Mouse (Mus musculus): ENCODE data around the gene Hcls1.
A peak's percentile ranks its signal among the peaks of the same experiment; 100 is the strongest.

Gene Hcls1

DNA sequence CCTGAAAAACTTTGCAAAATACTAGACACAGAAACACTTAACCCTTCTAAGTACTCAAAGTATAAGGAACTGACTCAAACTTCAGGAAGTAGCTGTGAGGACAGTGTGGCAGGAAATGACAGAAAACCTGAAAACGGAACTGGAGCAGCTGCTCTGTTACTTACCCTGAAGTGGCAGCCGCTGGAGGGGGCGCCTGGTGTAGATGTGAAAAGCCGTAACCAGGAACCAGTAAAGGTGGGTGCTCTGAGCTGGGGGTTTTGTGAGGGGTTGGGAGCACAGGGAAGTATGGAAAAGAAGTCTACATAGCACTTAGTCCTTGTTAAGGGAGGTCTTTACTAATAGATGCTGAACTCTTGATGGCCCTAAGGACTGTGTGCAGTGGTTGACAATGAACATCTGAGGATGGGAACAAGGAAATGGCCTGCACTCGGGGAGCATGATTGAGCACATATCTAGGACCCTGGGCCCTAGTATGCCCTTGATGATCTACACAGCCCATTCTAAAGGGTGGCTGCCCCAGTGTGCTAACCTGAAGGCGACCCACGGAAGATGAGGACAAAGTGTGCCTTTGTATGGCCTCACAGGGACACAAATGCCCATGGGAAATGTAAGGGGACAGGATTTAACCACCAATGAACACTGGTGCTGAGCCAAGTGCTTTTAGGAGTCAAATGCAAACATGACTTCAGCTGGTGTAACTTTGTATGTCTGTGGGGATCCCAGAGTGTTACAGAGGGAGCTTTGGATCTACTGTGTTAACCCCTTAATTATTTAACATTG lies at the start of gene Hcls1:
Gene Hcls1, plus strand, starts transcription at position 143 of the 780 bp plus-strand sequence.
- no peak for DNase-seq (ENCODE audit: low read depth, low spot score)

DNA sequence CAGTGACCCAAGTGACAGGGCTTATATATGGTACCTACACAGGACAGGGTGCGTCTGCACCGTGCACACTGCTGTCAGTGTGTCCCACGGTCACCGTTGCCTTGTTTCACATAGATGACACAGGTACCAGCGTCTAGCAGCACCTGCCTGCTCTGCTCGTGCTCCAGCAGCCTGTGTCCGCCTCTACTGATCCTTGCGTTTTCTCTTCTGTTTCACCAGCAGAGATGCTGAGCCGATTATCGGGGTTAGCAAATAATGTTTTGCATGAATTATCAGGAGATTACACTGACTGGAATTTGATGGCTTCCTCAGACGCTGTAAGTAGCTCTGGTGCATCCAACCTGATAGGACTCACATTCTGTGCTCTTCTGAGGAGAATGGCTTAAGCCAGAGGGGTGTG lies 48.9 kb upstream of the Hcls1 start:
- no peak for DNase-seq (ENCODE audit: low read depth, low spot score)

DNA sequence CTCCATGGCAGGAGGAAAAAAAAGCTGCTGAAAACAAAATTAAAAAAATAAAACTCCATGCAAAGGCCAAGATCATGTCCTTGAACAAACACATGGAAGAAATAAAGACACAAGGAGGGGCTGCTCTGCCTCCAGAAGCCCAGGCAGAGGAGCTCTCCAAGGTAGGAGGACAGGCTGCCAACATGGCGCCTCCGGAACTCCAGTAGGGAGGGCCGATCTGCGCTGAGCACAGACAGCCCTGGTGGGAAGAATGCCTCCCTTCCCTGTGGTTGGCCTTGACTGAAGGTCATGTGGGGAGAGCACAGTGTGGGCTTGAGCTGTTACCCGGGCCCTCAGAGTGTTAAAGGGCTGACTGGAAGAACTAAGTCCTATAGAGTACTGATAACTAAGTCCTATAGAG lies 47.2 kb upstream of the Hcls1 start:
- no peak for DNase-seq (ENCODE audit: low read depth, low spot score)

DNA sequence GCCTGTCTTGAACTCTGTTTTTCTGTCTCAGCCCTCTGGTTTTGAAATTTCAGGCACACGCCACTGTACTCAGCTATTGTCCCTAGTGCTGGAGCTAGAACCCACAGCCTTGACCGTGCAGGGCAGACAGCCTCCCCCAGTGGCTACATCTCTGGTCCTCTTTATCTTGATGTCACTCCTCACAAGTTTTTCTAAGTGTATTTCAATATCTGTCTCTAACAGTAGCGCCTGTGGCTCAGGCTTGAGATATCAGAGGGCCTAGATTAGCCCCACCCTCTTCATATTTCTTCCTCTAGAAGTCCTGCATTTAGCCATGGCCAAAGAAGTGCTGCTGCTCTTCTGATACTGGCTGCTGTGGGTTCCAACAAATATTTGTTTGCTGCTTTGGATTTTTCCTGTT lies 44.2 kb upstream of the Hcls1 start:
- peak; percentile 79 for DNase-seq (ENCODE audit: low read depth, low spot score)

DNA sequence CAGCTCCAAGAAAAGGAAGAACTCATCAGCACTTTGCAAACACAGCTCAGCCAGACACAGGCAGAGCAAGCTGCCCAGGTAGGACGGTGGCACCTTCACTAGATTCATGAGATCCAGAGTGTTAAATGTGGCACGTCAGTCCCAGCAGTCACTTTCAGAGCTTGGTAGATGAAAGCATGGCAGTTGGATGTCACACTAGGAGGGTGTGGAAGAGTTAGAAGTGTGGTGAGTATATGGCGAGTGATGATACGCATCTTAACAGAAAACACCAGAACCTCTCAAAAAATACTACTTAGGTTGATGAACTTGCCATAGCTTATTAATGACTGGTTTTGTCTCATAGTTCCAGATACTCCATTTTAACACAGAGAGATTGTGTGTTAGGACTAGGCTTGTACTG lies 43.4 kb upstream of the Hcls1 start:
- DNase-seq (ENCODE audit: low read depth, low spot score), result no peak

DNA sequence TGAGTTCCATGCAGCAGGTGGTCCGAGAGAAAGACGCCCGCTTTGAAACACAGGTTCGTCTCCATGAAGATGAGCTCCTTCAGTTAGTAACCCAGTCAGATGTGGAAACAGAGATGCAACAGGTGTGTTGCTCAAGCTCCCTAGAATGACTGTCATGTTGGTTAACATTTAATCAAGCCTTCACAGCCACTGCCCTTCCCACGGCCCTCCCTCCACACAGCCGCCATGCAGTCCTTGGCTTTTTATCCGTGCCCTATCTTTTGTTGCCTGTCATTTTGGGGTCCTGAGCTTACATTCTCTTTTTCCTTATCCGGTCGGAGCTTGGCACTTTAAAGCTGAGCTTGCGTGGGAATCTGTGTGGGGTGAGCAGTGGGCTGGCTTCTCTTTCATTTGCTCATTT lies 41.5 kb upstream of the Hcls1 start:
- no peak for DNase-seq (ENCODE audit: low read depth, low spot score)

DNA sequence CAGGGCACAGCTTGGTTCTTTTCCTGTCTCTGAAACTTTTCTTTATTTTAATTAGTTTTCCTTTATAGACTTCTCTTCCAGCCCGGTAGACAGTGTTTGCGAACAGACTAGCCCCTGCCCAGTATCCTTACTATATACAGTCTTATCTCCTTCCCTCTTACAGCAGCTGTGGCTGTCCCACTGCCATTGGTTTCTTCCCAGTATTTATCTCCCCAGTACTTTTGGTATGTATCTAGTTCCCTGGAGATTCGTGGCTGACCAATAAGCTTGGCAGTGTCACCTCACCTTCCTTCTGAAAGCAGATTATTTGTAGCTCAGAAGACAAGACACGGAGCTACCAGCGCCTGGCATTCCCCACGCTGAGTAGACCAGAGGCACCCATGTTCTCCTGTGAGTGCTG lies 38.1 kb upstream of the Hcls1 start:
- DNase-seq (ENCODE audit: low read depth, low spot score), result no peak

DNA sequence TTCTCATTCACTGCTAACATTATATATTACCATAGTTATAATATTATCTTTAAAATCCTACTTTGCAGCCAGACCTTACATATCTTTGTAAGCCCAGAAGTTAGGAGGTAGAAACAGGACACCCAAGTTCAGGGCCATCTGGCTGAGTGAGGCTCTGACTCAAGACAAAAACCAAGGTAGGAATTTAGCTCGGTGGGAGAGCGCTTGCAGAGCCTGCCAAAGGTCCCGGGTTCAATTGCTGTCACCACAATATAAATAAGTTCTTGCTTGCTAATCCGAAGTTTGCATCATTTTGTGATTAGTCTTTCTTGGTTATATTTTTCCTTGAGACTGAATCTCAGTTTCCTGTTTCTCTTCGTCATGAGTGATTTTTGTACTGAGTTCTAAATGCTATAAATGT lies 31.6 kb upstream of the Hcls1 start:
- no peak for DNase-seq (ENCODE audit: low read depth, low spot score)

DNA sequence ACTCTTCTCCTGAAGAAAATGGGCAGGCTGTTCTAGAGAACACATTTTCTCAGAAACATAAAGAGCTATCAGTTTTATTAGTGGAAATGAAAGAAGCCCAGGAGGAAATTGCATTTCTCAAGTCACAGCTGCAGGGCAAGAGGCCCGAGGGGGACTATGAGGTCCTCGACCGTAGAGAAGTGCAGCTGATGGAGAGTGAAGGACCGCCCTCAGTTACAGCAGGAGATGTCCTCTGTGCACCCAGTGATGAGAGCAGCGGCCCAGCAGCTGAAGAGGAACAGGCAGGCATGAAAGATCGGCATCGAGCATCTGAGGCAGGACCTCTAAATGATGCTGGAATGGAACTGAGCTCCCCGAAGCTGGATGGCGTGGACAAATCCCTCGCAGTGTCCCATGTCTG lies 22.9 kb upstream of the Hcls1 start:
- DNase-seq (ENCODE audit: low read depth, low spot score), result no peak

DNA sequence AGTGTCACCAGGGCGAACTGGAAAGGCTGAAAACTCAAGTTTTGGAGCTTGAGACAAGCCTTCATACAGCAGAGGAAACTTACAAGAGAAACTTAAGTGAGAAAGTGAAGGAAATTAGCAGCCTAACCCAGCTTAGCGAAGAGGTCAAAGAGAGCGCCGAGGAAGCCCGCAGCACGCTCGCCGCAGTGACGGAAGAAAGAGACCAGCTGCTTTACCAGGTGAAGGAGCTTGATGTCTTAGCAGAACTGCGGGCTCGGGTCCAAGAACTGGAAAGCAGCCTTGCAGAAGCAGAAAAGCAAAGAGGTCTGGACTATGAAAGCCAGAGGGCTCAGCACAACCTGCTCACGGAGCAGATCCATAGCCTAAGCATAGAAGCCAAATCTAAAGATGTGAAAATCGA lies 22.5 kb upstream of the Hcls1 start:
- no peak for DNase-seq (ENCODE audit: low read depth, low spot score)

DNA sequence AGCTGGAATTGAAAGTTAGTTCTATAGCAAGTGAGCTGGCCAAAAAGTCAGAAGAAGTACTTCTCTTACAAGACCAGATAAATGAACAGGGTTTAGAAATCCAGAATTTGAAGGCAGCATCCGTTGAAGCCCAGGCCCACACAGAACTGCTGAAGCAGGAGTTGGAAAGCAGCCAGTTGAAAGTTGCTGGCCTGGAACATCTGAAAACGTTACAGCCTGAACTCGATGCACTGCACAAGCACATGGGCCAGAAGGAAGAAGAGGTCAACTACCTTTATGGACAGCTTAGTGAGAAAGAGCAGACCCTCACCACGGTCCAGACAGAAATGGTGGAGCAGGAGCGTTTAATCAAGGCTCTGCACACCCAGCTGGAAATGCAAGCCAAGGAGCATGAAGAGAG lies 20.6 kb upstream of the Hcls1 start:
- DNase-seq (ENCODE audit: low read depth, low spot score), result no peak

DNA sequence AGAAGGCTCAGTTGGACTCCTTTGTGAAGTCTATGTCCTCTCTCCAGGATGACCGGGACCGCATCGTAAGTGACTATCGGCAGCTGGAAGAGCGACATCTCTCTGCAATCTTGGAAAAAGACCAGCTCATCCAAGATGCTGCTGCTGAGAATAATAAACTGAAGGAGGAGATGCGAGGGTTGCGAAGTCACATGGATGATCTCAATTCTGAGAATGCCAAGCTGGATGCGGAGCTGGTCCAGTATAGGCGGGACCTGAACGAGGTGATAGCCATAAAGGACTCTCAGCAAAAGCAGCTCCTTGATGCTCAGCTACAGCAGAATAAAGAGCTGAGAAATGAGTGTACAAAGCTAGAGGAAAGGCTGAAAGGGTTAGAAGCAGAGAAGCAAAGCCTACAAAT lies 16.3 kb upstream of the Hcls1 start:
- no peak for DNase-seq (ENCODE audit: low read depth, low spot score)

DNA sequence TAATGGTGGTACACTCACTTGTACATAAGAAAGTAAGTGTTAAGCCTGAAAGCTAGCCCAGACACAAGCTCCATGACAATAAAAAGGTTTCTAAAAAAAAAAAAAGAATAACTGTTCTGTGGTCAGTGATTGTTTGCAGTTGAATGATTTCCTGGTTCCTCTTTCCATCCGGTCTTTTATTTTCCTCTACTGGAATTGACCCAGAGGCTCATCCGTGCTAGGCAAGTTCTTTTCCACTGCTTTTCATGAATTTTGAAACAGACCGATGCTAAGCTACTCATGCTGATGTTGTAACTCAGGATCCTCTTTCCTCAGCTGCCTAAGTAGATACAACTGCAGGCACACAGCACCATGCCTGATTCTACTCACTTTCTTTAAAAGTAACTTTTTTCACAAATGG lies 14.4 kb upstream of the Hcls1 start:
- no peak for DNase-seq (ENCODE audit: low read depth, low spot score)

DNA sequence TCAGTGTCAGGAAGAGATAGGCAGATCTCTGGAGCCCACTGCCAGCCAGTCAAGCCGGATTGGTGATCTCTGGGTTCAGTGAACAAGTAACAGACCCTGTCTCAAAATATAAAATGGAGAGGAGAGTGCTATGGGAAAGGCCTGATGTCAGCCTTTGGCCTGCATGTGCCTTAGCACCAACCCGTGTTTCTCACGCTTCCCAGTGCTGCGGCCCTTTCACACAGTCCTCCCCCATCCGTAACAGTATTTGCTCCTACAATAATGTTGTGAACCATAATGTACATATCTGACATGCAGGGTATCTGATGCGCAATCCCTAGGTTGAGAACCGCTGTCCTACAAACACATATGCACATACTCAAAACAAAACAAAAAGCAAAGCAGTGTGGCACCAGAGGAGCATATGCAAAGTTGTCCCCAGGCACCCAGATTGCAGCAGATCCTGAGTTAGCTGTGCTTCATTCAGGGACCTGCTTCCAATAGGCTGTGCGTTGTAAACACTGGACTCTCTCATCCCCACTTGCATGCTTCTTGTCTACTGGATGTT lies 13.6 kb upstream of the Hcls1 start:
- DNase-seq (ENCODE audit: low read depth, low spot score), result no peak

DNA sequence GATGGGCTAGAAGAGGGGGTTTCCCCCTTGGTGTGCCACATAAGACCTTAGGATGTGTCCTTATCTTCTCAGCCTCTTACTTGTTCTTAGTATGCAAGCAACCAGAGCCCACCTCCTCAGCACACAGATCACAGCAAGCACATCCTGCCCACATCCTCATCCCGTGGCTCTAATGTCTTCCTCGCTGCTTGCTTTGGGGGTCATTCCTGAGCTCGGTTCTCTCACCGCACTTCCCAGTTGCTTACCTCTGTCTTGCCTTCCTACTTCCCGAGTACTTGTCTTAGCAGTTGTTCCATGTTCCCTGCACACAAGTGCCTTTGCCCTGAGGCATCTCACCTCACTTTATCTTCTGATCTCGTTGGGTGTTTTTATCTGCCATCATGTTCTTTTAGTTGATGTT lies 12.8 kb upstream of the Hcls1 start:
- no peak for DNase-seq (ENCODE audit: low read depth, low spot score)

DNA sequence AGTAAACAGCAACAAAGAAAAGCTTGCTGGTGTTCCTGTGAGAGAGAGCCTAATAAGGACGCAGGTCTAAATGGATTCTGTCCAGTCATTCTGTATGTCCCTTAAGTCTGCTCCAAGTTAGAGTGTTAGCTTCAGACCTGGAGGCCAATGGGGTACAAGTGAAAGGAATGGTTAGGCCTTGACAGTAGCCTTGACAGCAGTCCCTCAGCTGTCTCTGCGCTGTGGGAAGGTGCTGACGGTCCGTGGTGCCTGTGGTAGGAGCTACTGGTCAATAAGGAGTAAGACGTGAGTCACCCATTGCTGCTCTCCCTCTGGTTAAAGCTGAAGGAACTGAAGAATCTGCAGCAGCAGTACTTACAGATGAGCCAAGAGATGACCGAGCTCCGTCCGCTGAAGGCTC lies 10.5 kb upstream of the Hcls1 start:
- DNase-seq (ENCODE audit: low read depth, low spot score), result no peak

DNA sequence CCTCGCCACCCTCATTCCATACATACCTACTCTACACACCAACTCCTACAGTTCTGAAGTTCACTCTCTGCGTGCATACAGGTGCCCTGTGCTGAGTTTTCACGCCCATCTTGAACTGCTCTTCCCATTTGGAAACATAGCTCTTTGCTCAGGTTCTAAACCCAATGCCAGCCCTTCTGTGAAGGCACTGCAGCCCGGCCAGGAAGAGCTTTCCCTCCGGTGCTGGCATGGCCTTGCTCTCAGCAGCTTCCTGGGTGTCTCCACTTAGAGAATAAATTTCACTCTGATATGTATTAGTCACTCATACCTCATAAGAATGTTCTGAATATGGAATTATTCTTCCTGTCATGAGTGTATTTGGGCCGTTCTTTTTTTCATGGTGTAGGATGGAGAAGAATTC lies 9.4 kb upstream of the Hcls1 start:
- DNase-seq (ENCODE audit: low read depth, low spot score), result no peak

DNA sequence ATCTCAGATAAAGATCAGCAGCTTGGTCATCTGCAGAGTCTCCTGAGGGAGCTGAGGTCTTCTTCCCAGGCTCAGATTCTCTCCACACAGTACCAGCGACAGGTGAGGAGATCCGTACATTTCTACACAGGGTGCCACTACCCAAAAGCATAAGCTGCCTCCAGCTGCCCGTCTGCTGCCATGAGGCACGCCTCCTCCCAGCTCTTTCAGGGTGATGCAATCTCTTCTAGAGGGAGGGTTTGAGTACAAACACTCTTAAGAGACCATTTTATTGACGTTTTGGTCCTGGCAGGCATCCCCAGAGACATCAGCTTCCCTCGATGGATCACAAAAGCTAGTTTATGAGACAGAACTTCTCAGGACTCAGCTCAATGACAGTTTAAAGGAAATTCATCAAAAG lies 9.0 kb upstream of the Hcls1 start:
- DNase-seq (ENCODE audit: low read depth, low spot score), result no peak

DNA sequence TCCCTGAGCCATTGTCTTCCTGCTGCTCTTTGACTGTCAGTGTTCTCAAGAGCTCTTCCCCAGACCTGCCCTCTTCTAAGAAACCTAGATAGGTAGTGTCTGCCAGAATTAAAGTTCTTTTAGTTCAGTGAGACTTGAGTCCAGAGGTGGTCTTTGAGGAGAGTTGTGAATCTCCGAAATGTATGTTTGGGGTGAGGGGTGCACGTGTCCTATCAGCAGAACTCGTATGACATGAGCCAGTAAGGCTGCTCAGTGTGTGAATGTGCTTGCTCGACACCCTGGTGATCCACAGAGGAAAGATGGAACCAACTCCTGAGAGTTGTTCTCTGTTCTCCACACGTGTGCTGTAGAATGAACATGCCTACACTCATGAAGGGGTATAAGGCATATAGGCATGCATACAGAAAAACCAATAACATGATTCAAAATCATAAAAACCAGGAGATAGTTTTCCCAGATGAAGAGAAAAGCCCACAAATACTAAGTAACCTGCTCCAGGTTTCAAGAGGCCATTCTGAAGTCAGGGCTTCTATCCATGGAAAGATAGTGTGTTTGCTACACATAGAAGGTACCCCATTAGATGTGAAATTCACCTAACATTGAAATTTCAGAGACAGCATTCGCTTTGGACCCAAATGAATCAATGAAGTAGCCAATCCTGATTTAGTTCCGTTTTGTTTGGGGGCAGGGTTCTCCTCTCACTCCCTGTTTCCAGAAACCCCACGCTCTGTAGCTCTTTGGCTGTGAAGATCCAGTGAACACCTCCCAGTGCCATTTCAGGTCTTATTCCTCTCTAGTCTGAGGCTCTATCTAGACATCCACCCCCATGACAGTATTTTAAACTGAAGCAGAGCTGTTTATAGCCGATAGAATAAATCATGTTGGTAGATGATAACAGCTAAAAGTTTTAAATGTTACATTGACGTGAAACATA lies 8.0 kb upstream of the Hcls1 start:
- no peak for DNase-seq (ENCODE audit: low read depth, low spot score)

DNA sequence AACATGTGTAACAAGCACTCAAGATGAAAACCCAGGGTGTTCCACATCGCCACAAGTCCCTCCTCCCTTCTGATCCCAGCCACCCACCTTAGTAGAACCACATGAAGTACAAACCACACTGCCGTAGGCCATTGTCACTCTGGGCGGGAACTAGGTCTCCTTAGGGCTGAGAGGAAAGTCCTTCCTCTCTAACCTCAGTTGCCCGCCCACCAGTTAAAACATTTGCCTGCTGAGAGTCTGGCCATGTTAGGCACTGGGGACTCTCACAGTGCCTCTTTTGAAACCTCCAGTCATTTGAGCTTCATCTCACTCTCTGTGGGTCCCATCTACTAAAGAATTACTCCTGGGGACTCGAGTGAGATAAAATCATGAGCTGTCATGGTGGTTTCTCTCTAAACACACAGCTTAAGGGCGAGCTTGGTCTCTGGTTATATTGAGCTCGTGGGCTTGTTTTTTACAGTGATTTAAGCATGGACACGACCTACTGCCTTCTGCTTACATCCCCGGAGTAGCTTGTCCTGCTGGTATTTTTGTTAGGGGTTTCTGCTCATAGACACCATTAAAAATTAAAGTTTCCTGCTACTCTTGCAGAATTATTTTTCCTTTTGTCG lies 7.2 kb upstream of the Hcls1 start:
- no peak for DNase-seq (ENCODE audit: low read depth, low spot score)

DNA sequence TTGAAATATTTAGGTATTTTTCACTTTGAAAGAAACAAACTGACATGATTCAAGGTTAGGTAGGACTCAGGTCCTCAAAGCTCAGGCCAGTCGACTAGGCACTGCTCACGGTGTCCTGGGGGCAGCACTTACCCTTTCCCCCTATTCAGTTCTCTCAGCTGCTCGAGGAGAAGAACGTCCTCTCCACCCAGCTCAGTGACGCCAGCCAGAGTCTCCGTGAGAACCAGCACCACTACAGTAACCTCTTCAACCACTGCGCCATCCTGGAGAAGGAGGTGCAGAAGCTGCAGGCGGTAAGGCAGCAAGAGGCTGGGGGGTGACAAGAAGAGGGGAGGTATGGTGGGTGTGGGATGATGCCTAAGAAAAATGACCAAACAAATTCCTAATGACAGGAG lies 6.7 kb upstream of the Hcls1 start:
- no peak for DNase-seq (ENCODE audit: low read depth, low spot score)

DNA sequence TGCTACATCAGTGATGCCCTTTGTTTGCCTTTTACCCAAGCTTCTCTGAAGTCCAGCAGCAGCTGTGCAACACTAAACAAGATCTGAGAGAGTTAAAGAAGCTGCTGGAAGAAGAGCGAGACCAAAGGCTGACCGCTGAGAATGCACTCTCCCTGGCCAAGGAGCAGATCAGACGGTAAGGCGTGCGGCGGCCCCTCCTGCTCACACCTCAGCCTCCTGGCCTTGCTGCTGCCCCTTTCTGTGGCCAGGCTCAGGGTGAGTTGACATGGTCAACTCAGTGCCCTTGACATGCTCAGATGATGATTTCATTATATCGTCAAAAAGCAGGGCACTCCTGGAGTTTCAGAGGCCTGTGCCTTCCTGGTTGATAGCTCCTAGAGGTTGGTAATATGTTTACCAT lies 5.6 kb upstream of the Hcls1 start:
- no peak for DNase-seq (ENCODE audit: low read depth, low spot score)

All from c-Kit-negative CD71-positive TER-119-positive erythroid progenitor cells, embryonic 14.5 days (primary cell).